Mouse (Mus musculus) forebrain, embryonic 10.5 days (tissue): Measurements from ENCODE around the gene U90926. TPM values are rescaled to one million over a fixed set of nuclear protein-coding genes. Genes with fewer than 3 reads are reported as not detected.
"Not testable (repeated sequence)": the region's sequence is repeated elsewhere in the genome, so short reads cannot be mapped to it uniquely, and the experiment has no call there.

Source experiments
- DNase-seq: peaks from one replicate; pipeline ENCODE4 v3.0.0-alpha.2; 2017; ENCODE audit warnings: low spot score; ENCODE audit errors: extremely low spot score
- H3K27ac ChIP-seq: fragments of 300-500 bp; sonication (generic); 2 replicates; pipeline ENCODE4 v1.5.1; 2016; ENCODE audit warnings: mild to moderate bottlenecking
- H3K27me3 ChIP-seq: fragments of 300-500 bp; sonication (generic); 2 replicates; pipeline ENCODE4 v1.6.1; 2016; ENCODE audit warnings: mild to moderate bottlenecking; ENCODE audit not compliant: poor library complexity, severe bottlenecking
- H3K36me3 ChIP-seq: fragments of 300-500 bp; sonication (generic); replicated peaks from 2 replicates; pipeline ENCODE4 v1.6.1; 2016; ENCODE audit warnings: mild to moderate bottlenecking, moderate library complexity
- H3K4me1 ChIP-seq: fragments of 300-500 bp; sonication (generic); 2 replicates; pipeline ENCODE4 v1.6.1; 2016
- H3K4me3 ChIP-seq: fragments of 300-500 bp; sonication (generic); 2 replicates; pipeline ENCODE4 v1.5.1; 2016; ENCODE audit warnings: mild to moderate bottlenecking, moderate library complexity
- H3K9me3 ChIP-seq: fragments of 300-500 bp; sonication (generic); 2 replicates; pipeline ENCODE4 v1.6.1; 2016; ENCODE audit warnings: mild to moderate bottlenecking, moderate library complexity
- WGBS: fragments of 180-500 bp; shearing (Covaris S2); methylation state at CpG from one replicate; pipeline ENCODE4 v1.1.7; 2016; 5-methylcytosine and 5-hydroxymethylcytosine counted together
- polyA plus RNA-seq: library from polyadenylated mRNA; unstranded; fragments of >200 nt; fragmentation: Nextera tagmentation; extraction: Ambion mirVana; gene quantifications from 2 replicates; pipeline ENCODE4 v1.2.1, GENCODE M21; 2016

U90926 gene
- polyA plus RNA-seq, 1 experiment from 2014 or later, result not detected

GRCm38 (mm10) chr5:92205706-92206105 lies 9.5 kb downstream of the U90926 start:
- Histone ChIP-seq H3K27ac (no peak overlapping the region), H3K4me1 (no peaks in the 10 kb centered on the region), H3K27me3 (no peaks in the 10 kb centered on the region), H3K4me3 (no peak overlapping the region), H3K36me3 (peaks cover 39% of the 10 kb centered on the region), H3K9me3 (no peaks in the 10 kb centered on the region)
- no peak for DNase-seq
- WGBS, result 93% methylated on average over 5 of the region's 5 CpGs

GRCm38 (mm10) chr5:92205184-92205583 lies 10.0 kb downstream of the U90926 start:
- no peak overlapping the region for H3K4me3 ChIP-seq
- no peaks in the 10 kb centered on the region for H3K27me3 ChIP-seq
- H3K9me3 ChIP-seq, result no peaks in the 10 kb centered on the region
- no peak for DNase-seq
- 95% methylated on average over 7 of the region's 7 CpGs for WGBS
- peaks cover 43% of the 10 kb centered on the region for H3K36me3 ChIP-seq
- no peak overlapping the region for H3K27ac ChIP-seq
- no peaks in the 10 kb centered on the region for H3K4me1 ChIP-seq

- Histone ChIP-seq H3K36me3 (peaks cover 51% of the 10 kb centered on the region), H3K4me3 (no peak overlapping the region)
- 93% methylated on average over 6 of the region's 6 CpGs for WGBS
Measured at GRCm38 (mm10) chr5:92204162-92205036, 10.8 kb downstream of the U90926 start.

GRCm38 (mm10) chr5:92198266-92198665 lies 16.9 kb downstream of the U90926 start:
- no peak for DNase-seq
- H3K4me3 ChIP-seq, result no peak overlapping the region
- no peaks in the 10 kb centered on the region for H3K27me3 ChIP-seq
- 88% methylated on average over 8 of the region's 8 CpGs for WGBS
- no peaks in the 10 kb centered on the region for H3K4me1 ChIP-seq
- no peak overlapping the region for H3K27ac ChIP-seq
- peaks cover 96% of the 10 kb centered on the region for H3K36me3 ChIP-seq
- H3K9me3 ChIP-seq, result no peaks in the 10 kb centered on the region

More at GRCm38 (mm10) chr5:92204162-92205036, 10.8 kb downstream of the U90926 start:
- Histone ChIP-seq H3K27me3 (no peaks in the 10 kb centered on the region), H3K27ac (no peak overlapping the region), H3K4me1 (no peaks in the 10 kb centered on the region), H3K9me3 (no peaks in the 10 kb centered on the region)
- DNase-seq, result no peak

- no peak for DNase-seq
- Histone ChIP-seq H3K4me1 (no peaks in the 10 kb centered on the region), H3K9me3 (no peaks in the 10 kb centered on the region), H3K4me3 (no peak overlapping the region), H3K36me3 (peaks cover 96% of the 10 kb centered on the region), H3K27me3 (no peaks in the 10 kb centered on the region), H3K27ac (no peak overlapping the region)
- 92% methylated on average over 15 of the region's 15 CpGs for WGBS
Measured at GRCm38 (mm10) chr5:92196895-92197811, 18.1 kb downstream of the U90926 start.

GRCm38 (mm10) chr5:92195716-92196115 lies 19.5 kb downstream of the U90926 start:
- not testable (repeated sequence) for H3K9me3 ChIP-seq, H3K4me1 ChIP-seq, H3K27me3 ChIP-seq, DNase-seq, H3K4me3 ChIP-seq, H3K27ac ChIP-seq
- WGBS, result 64% methylated on average over 2 of the region's 2 CpGs
- H3K36me3 ChIP-seq, result peaks cover 89% of the 10 kb centered on the region

GRCm38 (mm10) chr5:92188881-92189483 lies 26.2 kb downstream of the U90926 start:
- DNase-seq, result no peak
- Histone ChIP-seq H3K27ac (no peak overlapping the region), H3K27me3 (no peaks in the 10 kb centered on the region), H3K9me3 (peaks cover 8% of the 10 kb centered on the region; the same call in 1 of the 2 replicates), H3K36me3 (peaks cover 79% of the 10 kb centered on the region), H3K4me1 (peaks cover 3% of the 10 kb centered on the region; the same call in 1 of the 2 replicates), H3K4me3 (no peak overlapping the region)
- WGBS, result 96% methylated on average over 7 of the region's 7 CpGs

- Histone ChIP-seq H3K9me3 (peaks cover under 1% of the 10 kb centered on the region; the same call in 1 of the 2 replicates), H3K27ac (no peak overlapping the region), H3K4me3 (no peak overlapping the region), H3K4me1 (peaks cover 3% of the 10 kb centered on the region; the same call in 1 of the 2 replicates), H3K27me3 (no peaks in the 10 kb centered on the region), H3K36me3 (peaks cover 78% of the 10 kb centered on the region)
- 90% methylated on average over 8 of the region's 8 CpGs for WGBS
- no peak for DNase-seq
Measured at GRCm38 (mm10) chr5:92183071-92183830, 32.0 kb downstream of the U90926 start.

- H3K27ac ChIP-seq, result no peak overlapping the region
- no peaks in the 10 kb centered on the region for H3K9me3 ChIP-seq
- DNase-seq, result no peak
- WGBS, result 94% methylated on average over 6 of the region's 6 CpGs
- peaks cover 29% of the 10 kb centered on the region for H3K36me3 ChIP-seq
- no peak overlapping the region for H3K4me3 ChIP-seq
- no peaks in the 10 kb centered on the region for H3K4me1 ChIP-seq
- H3K27me3 ChIP-seq, result no peaks in the 10 kb centered on the region
Measured at GRCm38 (mm10) chr5:92165976-92166375, 49.2 kb downstream of the U90926 start.
